9 mouse cellular contexts compared by ENCODE assay signal in genomic region chr5:27615769-27616168, GRCm38 (mm10).
DNase-seq lines count a peak whose midpoint lies in the region; ATAC-seq and TF ChIP-seq lines count a peak whose summit lies in the region.
"Had no signal": no experiment of that assay in that cellular context is flagged by ENCODE, and none has a peak within 500 bp of the region (broad histone marks: within the 10 kb centered on the region; RNA-seq: fewer than 3 reads in every experiment).

No protein-coding gene starts in this region.

- H3K4me1 ChIP-seq in E14TG2a.4 (replicated peaks; ENCODE audit: low read depth, low read length): no peaks in the 10 kb centered on the region
- H3K4me1 ChIP-seq: liver, embryonic 15.5 days had no signal

- no peaks in the 10 kb centered on the region for H3K36me3 ChIP-seq in E14TG2a.4 (ENCODE audit: insufficient read depth, low read length)
- H3K36me3 ChIP-seq: liver, embryonic 15.5 days had no signal

- TF ChIP-seq CTCF in E14TG2a.4 (conservative IDR thresholded peaks at IDR 0.05; ENCODE audit: low read length): peak; percentile 82

- H3K9me3 ChIP-seq in E14TG2a.4 (ENCODE audit: low read length): 0 out of 2 replicates have a peak, but pooled peaks cover 5% of the 10 kb centered on the region
- H3K9me3 ChIP-seq: liver, embryonic 15.5 days had no signal

- peak; percentile 42; the same call in 1 of the 2 replicates for ATAC-seq in cerebellum, adult (ENCODE audit: insufficient number of reproducible peaks, low FRiP score, low TSS enrichment)

- peak; percentile 3 for DNase-seq in heart, adult 8-10 months (ENCODE audit: low spot score)
- DNase-seq in heart, adult 11 months: no peak
- DNase-seq in forelimb bud, embryonic 11.5 days (ENCODE audit: low read depth, low spot score): peak; percentile 60
- peak; percentile 48 to 81 for DNase-seq in layer of hippocampus, adult 18-20 months (ENCODE audit: low spot score in 2 of 2)
- DNase-seq in lung, postnatal 36 days: peak; percentile 34
- DNase-seq in right cerebral cortex, postnatal 4 days: peak; percentile 80

- H3K27me3 ChIP-seq in E14TG2a.4 (ENCODE audit: insufficient read depth, low read length): peaks cover 2% of the 10 kb centered on the region; the same call in 1 of the 2 replicates
- H3K27me3 ChIP-seq: liver, embryonic 15.5 days had no signal

- no peak overlapping the region for H3K4me3 ChIP-seq in E14TG2a.4 (replicated peaks; ENCODE audit: low read length)
- H3K4me3 ChIP-seq: liver, embryonic 15.5 days had no signal
